Mouse (Mus musculus): Measurements from ENCODE around the gene 4930412O13Rik. TPM values are rescaled to one million over a fixed set of nuclear protein-coding genes. Genes with fewer than 3 reads are reported as not detected.

The 4930412O13Rik gene
- total RNA-seq, 2 experiments from 2014 or later: not detected

- ATAC-seq (replicated peaks; ENCODE audit: low FRiP score, poor library complexity, severe bottlenecking): no peak
These were observed 2.0 kb upstream of the 4930412O13Rik start for GRCm38 (mm10) chr2:9879092-9879491.

GRCm38 (mm10) chr2:9879493-9879892, 1.6 kb upstream of the 4930412O13Rik start:
- peak; percentile 73; the same call in 1 of the 2 replicates for ATAC-seq (replicated peaks; ENCODE audit: low FRiP score, poor library complexity, severe bottlenecking)

GRCm38 (mm10) chr2:9880271-9880670, 781 bp upstream of the 4930412O13Rik start:
- no peak for ATAC-seq (replicated peaks; ENCODE audit: low FRiP score, poor library complexity, severe bottlenecking)

- no peak for ATAC-seq (replicated peaks; ENCODE audit: low FRiP score, poor library complexity, severe bottlenecking)
These were observed 565 bp downstream of the 4930412O13Rik start for GRCm38 (mm10) chr2:9881611-9882023.

- no peak for ATAC-seq (replicated peaks; ENCODE audit: low FRiP score, poor library complexity, severe bottlenecking)
These were observed 1.4 kb downstream of the 4930412O13Rik start for GRCm38 (mm10) chr2:9882371-9882925.

GRCm38 (mm10) chr2:9882926-9883802, 2.1 kb downstream of the 4930412O13Rik start:
- no peak for ATAC-seq (replicated peaks; ENCODE audit: low FRiP score, poor library complexity, severe bottlenecking)

GRCm38 (mm10) chr2:9883803-9884532, 2.9 kb downstream of the 4930412O13Rik start:
- no peak for ATAC-seq (replicated peaks; ENCODE audit: low FRiP score, poor library complexity, severe bottlenecking)

- no peak for ATAC-seq (replicated peaks; ENCODE audit: low FRiP score, poor library complexity, severe bottlenecking)
These were observed 3.6 kb downstream of the 4930412O13Rik start for GRCm38 (mm10) chr2:9884533-9885216.

GRCm38 (mm10) chr2:9885217-9885770, 4.2 kb downstream of the 4930412O13Rik start:
- ATAC-seq (replicated peaks; ENCODE audit: low FRiP score, poor library complexity, severe bottlenecking): no peak

- ATAC-seq (replicated peaks; ENCODE audit: low FRiP score, poor library complexity, severe bottlenecking): no peak
These were observed 5.0 kb downstream of the 4930412O13Rik start for GRCm38 (mm10) chr2:9886031-9886430.

GRCm38 (mm10) chr2:9886921-9887610, 6.0 kb downstream of the 4930412O13Rik start:
- ATAC-seq (replicated peaks; ENCODE audit: low FRiP score, poor library complexity, severe bottlenecking): no peak

- no peak for ATAC-seq (replicated peaks; ENCODE audit: low FRiP score, poor library complexity, severe bottlenecking)
These were observed 6.6 kb downstream of the 4930412O13Rik start for GRCm38 (mm10) chr2:9887636-9888035.

GRCm38 (mm10) chr2:9888913-9889650, 8.0 kb downstream of the 4930412O13Rik start, which contains the start of gene 9230102O04Rik:
Gene 9230102O04Rik (minus strand): TSS chr2:9889540.
- no peak for ATAC-seq (replicated peaks; ENCODE audit: low FRiP score, poor library complexity, severe bottlenecking)

GRCm38 (mm10) chr2:9889651-9890183, 8.7 kb downstream of the 4930412O13Rik start, which contains the start of gene Gata3:
Gene Gata3 (minus strand): TSS chr2:9890034.
- ATAC-seq (replicated peaks; ENCODE audit: low FRiP score, poor library complexity, severe bottlenecking): no peak

- ATAC-seq (replicated peaks; ENCODE audit: low FRiP score, poor library complexity, severe bottlenecking): no peak
These were observed 9.2 kb downstream of the 4930412O13Rik start for GRCm38 (mm10) chr2:9890251-9890650.

GRCm38 (mm10) chr2:9890906-9891305, 9.9 kb downstream of the 4930412O13Rik start:
- no peak for ATAC-seq (replicated peaks; ENCODE audit: low FRiP score, poor library complexity, severe bottlenecking)

GRCm38 (mm10) chr2:9892541-9892940, 11.5 kb downstream of the 4930412O13Rik start:
- no peak for ATAC-seq (replicated peaks; ENCODE audit: low FRiP score, poor library complexity, severe bottlenecking)

All from erythroid progenitor cell, adult 5-6 weeks (primary cell).